Mouse (Mus musculus) frontal cortex, postnatal 14 days (tissue): ENCODE results near the gene 9130023H24Rik.

Source experiments
- DNase-seq, 2 experiments: peaks; one replicate each; pipeline ENCODE4 v3.0.0; 2022; ENCODE audit warnings: low spot score in 2 of 2

9130023H24Rik gene

GRCm38 (mm10) chr7:128237927-128238778 lies at the start of gene 9130023H24Rik:
TSS of gene 9130023H24Rik (minus strand) at chr7:128238031.
- DNase-seq: peak; percentile 98 to 100

GRCm38 (mm10) chr7:128285060-128285459 lies 47.2 kb upstream of the 9130023H24Rik start:
- no peak for DNase-seq

GRCm38 (mm10) chr7:128284047-128284446 lies 46.2 kb upstream of the 9130023H24Rik start:
- DNase-seq: no peak

- DNase-seq: no peak
Observed at GRCm38 (mm10) chr7:128282532-128283244, 44.9 kb upstream of the 9130023H24Rik start.

GRCm38 (mm10) chr7:128281765-128282164 lies 43.9 kb upstream of the 9130023H24Rik start:
- no peak for DNase-seq

DNA sequence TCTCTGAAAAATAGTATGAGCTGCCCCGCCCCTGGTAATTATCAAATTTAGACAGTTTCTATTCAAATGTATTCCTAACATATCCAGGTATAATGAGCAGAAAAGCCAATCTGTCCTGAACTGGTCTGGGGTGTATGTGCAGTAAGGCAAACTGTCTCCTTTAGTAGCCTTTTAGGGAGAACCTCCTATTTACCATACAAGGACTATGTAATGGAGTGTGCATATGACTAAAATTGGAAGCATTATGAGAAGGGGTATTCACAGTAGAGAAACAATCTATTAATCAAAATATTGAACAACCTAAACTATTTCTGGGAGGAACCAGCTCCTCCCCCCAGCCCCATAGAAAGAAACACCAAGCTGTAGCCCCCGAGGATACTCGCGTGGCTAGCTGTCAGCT lies 41.9 kb upstream of the 9130023H24Rik start:
- no peak for DNase-seq

DNA sequence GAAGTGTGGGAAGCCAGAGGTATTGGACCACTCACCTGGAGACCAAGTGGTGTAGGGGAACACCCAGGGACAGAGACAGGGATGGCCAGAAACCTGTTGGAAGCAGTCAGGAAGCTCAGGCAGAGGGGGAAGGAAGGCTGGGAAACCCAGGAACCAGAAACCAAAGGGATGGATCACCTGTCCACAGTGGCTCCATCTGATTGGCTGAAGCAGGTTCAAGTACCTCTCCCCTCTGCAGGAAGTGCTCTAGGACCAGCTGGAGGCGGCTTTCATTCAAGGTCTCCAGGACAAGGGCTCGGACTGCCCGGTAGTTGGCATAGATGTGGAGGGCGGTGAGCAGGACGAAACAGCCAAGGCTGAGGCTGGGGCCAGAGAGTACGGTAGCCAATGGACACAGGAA lies 38.2 kb upstream of the 9130023H24Rik start:
- DNase-seq: no peak

- no peak for DNase-seq
Observed at GRCm38 (mm10) chr7:128271496-128271895, 33.7 kb upstream of the 9130023H24Rik start.

DNA sequence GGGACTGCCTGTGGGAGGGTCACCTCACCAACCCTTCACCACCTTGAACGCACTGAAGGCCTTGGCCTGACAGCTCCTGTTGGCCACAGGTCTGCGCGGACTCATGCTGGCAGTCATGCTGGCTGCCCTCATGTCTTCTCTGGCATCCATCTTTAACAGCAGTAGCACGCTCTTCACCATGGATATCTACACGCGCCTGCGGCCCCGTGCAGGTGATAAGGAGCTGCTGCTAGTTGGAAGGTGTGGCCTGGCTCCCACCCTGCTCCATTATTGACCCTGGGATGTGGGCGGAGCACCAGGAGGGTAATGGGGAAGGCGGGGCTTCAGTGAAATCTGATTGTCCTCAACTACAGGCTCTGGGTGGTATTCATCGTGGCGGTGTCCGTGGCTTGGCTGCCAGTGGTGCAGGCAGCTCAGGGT lies 32.6 kb upstream of the 9130023H24Rik start:
- no peak for DNase-seq

GRCm38 (mm10) chr7:128267813-128268212 lies 30.0 kb upstream of the 9130023H24Rik start:
- no peak for DNase-seq

GRCm38 (mm10) chr7:128267391-128267790 lies 29.6 kb upstream of the 9130023H24Rik start:
- DNase-seq: no peak

DNA sequence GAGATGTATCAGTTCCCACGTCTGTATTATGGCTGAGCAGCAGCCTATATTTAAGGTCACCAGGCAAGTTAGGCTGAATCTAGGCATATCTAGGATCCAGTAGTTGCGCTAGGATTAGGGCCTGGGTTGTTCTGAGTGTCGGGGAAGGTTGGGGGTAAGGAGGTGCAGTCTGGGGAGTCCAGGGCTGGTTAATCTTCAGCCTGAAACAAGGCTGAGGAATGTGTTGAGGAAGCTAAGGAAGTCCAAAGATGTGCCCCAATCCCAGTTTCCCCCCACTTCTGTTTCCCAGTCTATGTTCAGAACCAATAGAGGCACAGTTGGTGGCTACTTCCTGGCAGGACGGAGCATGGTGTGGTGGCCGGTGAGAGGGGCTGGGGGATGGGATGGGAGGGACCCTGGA lies 28.2 kb upstream of the 9130023H24Rik start:
- no peak for DNase-seq

GRCm38 (mm10) chr7:128265411-128265810 lies 27.6 kb upstream of the 9130023H24Rik start, which contains the start of gene Slc5a2:
TSS of gene Slc5a2 (plus strand) at chr7:128265657.
- DNase-seq: no peak

GRCm38 (mm10) chr7:128256783-128257334 lies 19.0 kb upstream of the 9130023H24Rik start:
- no peak for DNase-seq

- DNase-seq: no peak
Observed at GRCm38 (mm10) chr7:128255757-128256156, 17.9 kb upstream of the 9130023H24Rik start.

DNA sequence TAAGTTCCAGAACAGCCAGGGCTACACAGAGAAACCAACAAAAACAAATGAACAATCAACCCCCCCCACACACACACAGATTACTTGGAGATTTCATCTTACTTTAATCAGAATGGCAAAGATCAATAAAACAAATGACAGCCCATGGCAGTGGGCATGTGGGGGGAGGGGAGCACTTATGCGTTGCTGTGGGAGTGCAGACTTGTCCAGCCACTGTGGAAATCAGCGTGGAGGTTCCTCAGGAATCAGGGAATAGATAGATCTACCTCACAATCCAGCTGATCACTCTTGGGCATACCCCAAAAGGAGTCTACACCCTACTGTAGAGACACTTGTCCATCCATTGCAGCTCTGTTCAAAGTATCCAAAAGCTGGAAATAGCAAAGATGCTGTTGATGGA lies 17.1 kb upstream of the 9130023H24Rik start:
- DNase-seq: no peak

DNA sequence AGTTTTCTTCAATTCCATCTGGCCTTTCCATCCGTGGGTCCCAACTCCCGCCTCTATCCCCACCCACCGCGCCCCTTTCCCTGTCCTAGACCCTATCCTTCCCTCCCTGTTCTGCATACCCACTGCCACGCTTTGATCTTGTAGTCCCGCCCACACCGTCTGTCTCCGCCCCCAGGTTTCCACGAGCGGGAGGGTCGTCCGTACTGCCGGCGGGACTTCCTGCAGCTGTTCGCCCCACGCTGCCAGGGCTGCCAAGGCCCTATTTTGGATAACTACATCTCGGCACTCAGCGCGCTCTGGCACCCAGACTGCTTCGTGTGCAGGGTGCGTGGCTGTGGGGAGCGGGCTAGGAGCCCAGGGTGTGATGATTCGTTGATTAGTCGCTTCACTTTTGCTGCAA lies 14.8 kb upstream of the 9130023H24Rik start:
- peak; percentile 55 to 67 for DNase-seq

GRCm38 (mm10) chr7:128251946-128252345 lies 14.1 kb upstream of the 9130023H24Rik start:
- DNase-seq: no peak

GRCm38 (mm10) chr7:128249998-128250397 lies 12.2 kb upstream of the 9130023H24Rik start:
- no peak for DNase-seq

DNA sequence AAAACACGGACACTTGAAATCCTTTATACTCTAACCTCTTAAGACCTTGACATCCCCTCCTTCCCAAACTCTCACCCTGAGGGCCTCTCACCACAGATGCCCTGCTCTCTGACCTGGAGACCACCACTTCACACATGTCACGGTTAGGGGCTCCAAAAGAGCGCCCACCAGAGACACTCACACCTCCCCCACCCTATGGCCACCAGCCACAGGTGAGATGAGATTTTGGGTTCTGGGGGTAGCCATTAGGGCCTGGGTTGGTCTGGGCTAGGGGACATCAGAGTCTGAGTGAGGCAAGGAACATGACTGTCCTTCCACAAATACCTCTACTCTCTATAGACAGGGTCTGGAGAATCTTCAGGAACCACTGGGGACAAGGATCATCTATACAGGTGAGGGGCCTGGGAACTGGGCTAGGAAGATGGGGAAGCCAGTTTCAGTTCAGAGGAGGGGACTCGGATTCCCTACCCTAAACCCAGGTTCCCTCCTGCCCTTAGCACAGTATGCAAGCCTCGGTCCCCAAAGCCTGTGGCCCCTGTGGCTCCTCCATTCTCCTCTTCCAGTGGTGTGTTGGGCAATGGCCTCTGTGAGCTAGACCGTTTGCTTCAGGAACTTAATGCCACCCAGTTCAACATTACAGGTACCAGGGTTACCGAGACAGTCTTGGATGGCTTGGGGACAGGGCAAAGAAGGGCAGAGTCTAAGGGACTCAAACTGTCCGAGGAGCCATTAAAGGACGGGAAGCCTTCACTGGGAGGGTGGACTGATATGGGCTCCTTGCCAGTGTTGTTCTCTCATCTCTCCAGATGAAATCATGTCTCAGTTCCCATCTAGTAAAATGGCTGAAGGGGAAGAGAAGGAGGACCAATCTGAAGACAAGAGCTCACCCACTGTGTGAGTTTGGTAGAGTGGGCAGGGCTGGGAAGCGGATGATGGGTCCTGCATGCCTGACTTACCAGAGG lies 10.5 kb upstream of the 9130023H24Rik start:
- no peak for DNase-seq

GRCm38 (mm10) chr7:128247443-128247842 lies 9.6 kb upstream of the 9130023H24Rik start:
- DNase-seq: peak; percentile 79 to 88
